Mouse (Mus musculus) thymus, postnatal 25 days (tissue): ENCODE measurements at regions not wholly inside any gene's neighbourhood (a gene's known extent, or its start where the extent isn't known, plus 50 kb on each side); places are given as distances from the start of the nearest gene placed in this dataset.

ENCODE experiments used
- DNase-seq: peaks from one replicate; pipeline ENCODE4 v3.0.0; 2022

- no peak for DNase-seq
Measured at GRCm38 (mm10) chr4:88939397-88939796, 59.4 kb upstream of the Ifne start.

GRCm38 (mm10) chr4:88938712-88939032, 58.7 kb upstream of the Ifne start:
- no peak for DNase-seq

- peak; percentile 45 for DNase-seq
Measured at GRCm38 (mm10) chr4:88937866-88938711, 58.1 kb upstream of the Ifne start.

GRCm38 (mm10) chr4:88936976-88937375, 57.0 kb upstream of the Ifne start:
- no peak for DNase-seq

GRCm38 (mm10) chr4:88935901-88936300, 55.9 kb upstream of the Ifne start:
- DNase-seq = no peak

- DNase-seq = no peak
Measured at GRCm38 (mm10) chr4:88935316-88935715, 55.3 kb upstream of the Ifne start.

- no peak for DNase-seq
Measured at GRCm38 (mm10) chr4:88934266-88935025, 54.4 kb upstream of the Ifne start.

GRCm38 (mm10) chr4:88931217-88931616, 51.2 kb upstream of the Ifne start:
- DNase-seq = no peak
